Mouse (Mus musculus): ENCODE results near the gene Gm38392. TPM values are rescaled to one million over a fixed set of nuclear protein-coding genes. Genes with fewer than 3 reads are reported as not detected.

Gm38392 gene
- total and polyA plus RNA-seq, 2 experiments from 2014 or later: 0.21 TPM; not detected in 1

- H3K36me3 ChIP-seq (ENCODE audit: insufficient read depth, low read length): no peaks in the 10 kb centered on the region
- no peak for TF ChIP-seq CTCF (IDR thresholded peaks at IDR 0.05)
- H3K27ac ChIP-seq (ENCODE audit: low read depth, low read length): no peak overlapping the region
- no peaks in the 10 kb centered on the region for H3K4me1 ChIP-seq (ENCODE audit: insufficient read depth, low read length)
- no peak for ATAC-seq (ENCODE audit: low FRiP score)
- WGBS: 77% methylated on average over 6 of the region's 6 CpGs
- H3K9me3 ChIP-seq (ENCODE audit: low read length): no peaks in the 10 kb centered on the region
- H3K9ac ChIP-seq (replicated peaks; ENCODE audit: low read length, poor library complexity, severe bottlenecking): no peak overlapping the region
- H3K27me3 ChIP-seq (ENCODE audit: insufficient read depth, low read length): peaks cover 24% of the 10 kb centered on the region
- H3K4me2 ChIP-seq (ENCODE audit: low read depth, low read length, poor library complexity, severe bottlenecking): no peak overlapping the region
- no peak overlapping the region for H3K4me3 ChIP-seq (ENCODE audit: low read depth, low read length)
- no peak for DNase-seq (ENCODE audit: low spot score)
These were observed 34.3 kb downstream of the Gm38392 start for GRCm38 (mm10) chr3:88252739-88253138.

- Histone ChIP-seq H3K27ac (ENCODE audit: low read depth, low read length) (no peak overlapping the region), H3K4me3 (ENCODE audit: low read depth, low read length) (no peak overlapping the region), H3K36me3 (ENCODE audit: insufficient read depth, low read length) (no peaks in the 10 kb centered on the region), H3K4me1 (ENCODE audit: insufficient read depth, low read length) (no peaks in the 10 kb centered on the region), H3K9me3 (ENCODE audit: low read length) (no peaks in the 10 kb centered on the region), H3K27me3 (ENCODE audit: insufficient read depth, low read length) (peaks cover 10% of the 10 kb centered on the region), H3K4me2 (ENCODE audit: low read depth, low read length, poor library complexity, severe bottlenecking) (no peak overlapping the region), H3K9ac (replicated peaks; ENCODE audit: low read length, poor library complexity, severe bottlenecking) (no peak overlapping the region)
- no peak for TF ChIP-seq CTCF (IDR thresholded peaks at IDR 0.05)
- ATAC-seq (ENCODE audit: low FRiP score): no peak
- DNase-seq (ENCODE audit: low spot score): no peak
- WGBS: 64% methylated on average over 11 of the region's 11 CpGs
These were observed 38.6 kb downstream of the Gm38392 start for GRCm38 (mm10) chr3:88248406-88248805.

GRCm38 (mm10) chr3:88247666-88248065, 39.3 kb downstream of the Gm38392 start:
- H3K4me1 ChIP-seq (ENCODE audit: insufficient read depth, low read length): no peaks in the 10 kb centered on the region
- no peak for TF ChIP-seq CTCF (IDR thresholded peaks at IDR 0.05)
- peaks cover 10% of the 10 kb centered on the region; the same call in 1 of the 2 replicates for H3K27me3 ChIP-seq (ENCODE audit: insufficient read depth, low read length)
- H3K4me2 ChIP-seq (ENCODE audit: low read depth, low read length, poor library complexity, severe bottlenecking): no peak overlapping the region
- H3K27ac ChIP-seq (ENCODE audit: low read depth, low read length): no peak overlapping the region
- 82% methylated on average over 9 of the region's 9 CpGs for WGBS
- H3K4me3 ChIP-seq (ENCODE audit: low read depth, low read length): no peak overlapping the region
- no peaks in the 10 kb centered on the region for H3K9me3 ChIP-seq (ENCODE audit: low read length)
- no peak overlapping the region for H3K9ac ChIP-seq (replicated peaks; ENCODE audit: low read length, poor library complexity, severe bottlenecking)
- ATAC-seq (ENCODE audit: low FRiP score): no peak
- no peaks in the 10 kb centered on the region for H3K36me3 ChIP-seq (ENCODE audit: insufficient read depth, low read length)
- no peak for DNase-seq (ENCODE audit: low spot score)

DNA sequence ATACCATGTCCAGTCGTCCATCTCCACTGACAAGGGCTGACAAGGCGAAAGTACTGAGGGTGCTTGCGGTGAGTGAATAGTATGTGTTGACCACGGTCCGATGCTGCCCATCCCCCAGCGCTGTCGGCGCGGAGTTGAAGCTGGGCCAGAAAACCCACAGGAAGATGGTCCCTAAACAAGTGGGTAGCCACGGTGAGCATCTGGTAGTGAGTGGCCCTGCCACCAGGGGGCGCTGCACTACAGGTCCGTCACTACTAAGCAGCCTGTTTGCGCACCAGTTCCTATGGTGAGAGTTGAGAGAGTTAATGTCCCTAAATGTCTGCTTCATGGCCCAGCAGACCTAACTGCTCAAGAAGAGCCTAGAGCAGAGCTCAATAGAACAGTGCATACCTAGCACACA, 41.2 kb downstream of the Gm38392 start:
- Histone ChIP-seq H3K4me3 (ENCODE audit: low read depth, low read length) (no peak overlapping the region), H3K9ac (replicated peaks; ENCODE audit: low read length, poor library complexity, severe bottlenecking) (no peak overlapping the region), H3K9me3 (ENCODE audit: low read length) (no peaks in the 10 kb centered on the region), H3K4me1 (ENCODE audit: insufficient read depth, low read length) (no peaks in the 10 kb centered on the region), H3K4me2 (ENCODE audit: low read depth, low read length, poor library complexity, severe bottlenecking) (no peak overlapping the region), H3K27ac (ENCODE audit: low read depth, low read length) (no peak overlapping the region), H3K27me3 (ENCODE audit: insufficient read depth, low read length) (peaks cover 18% of the 10 kb centered on the region), H3K36me3 (ENCODE audit: insufficient read depth, low read length) (no peaks in the 10 kb centered on the region)
- ATAC-seq (ENCODE audit: low FRiP score): no peak
- WGBS: 20% methylated on average over 13 of the region's 13 CpGs
- DNase-seq (ENCODE audit: low spot score): peak; percentile 71
- peak; percentile 78 for TF ChIP-seq CTCF (IDR thresholded peaks at IDR 0.05)

DNA sequence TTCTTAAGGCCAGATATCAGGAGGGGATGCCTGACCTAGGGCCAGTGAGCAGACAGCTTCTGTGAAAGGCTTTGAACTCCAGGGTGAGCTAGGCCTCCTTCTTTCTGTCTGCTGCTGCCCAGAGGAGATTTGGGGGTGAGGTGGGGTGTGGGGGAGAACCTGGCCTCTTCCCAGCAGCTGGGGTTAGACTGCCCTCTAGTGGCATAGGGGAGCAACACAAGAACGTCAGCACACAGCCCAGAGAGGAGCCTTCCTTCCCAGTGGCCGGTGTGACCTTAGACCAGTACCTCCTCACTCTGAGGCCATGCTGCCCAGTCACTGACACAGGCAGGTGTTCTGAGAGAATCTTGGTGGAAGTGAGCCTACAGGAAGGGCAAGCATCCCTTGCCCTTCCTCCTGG, 42.9 kb downstream of the Gm38392 start:
- WGBS: 4% methylated on average over 2 of the region's 2 CpGs
- DNase-seq (ENCODE audit: low spot score): peak; percentile 64
- Histone ChIP-seq H3K27me3 (ENCODE audit: insufficient read depth, low read length) (peaks cover 24% of the 10 kb centered on the region), H3K9me3 (ENCODE audit: low read length) (no peaks in the 10 kb centered on the region), H3K4me2 (ENCODE audit: low read depth, low read length, poor library complexity, severe bottlenecking) (no peak overlapping the region), H3K4me1 (ENCODE audit: insufficient read depth, low read length) (no peaks in the 10 kb centered on the region), H3K9ac (replicated peaks; ENCODE audit: low read length, poor library complexity, severe bottlenecking) (no peak overlapping the region), H3K4me3 (ENCODE audit: low read depth, low read length) (no peak overlapping the region), H3K36me3 (ENCODE audit: insufficient read depth, low read length) (no peaks in the 10 kb centered on the region), H3K27ac (ENCODE audit: low read depth, low read length) (no peak overlapping the region)
- no peak for ATAC-seq (ENCODE audit: low FRiP score)
- TF ChIP-seq CTCF (IDR thresholded peaks at IDR 0.05): peak; percentile 84

GRCm38 (mm10) chr3:88242531-88242930, 44.5 kb downstream of the Gm38392 start:
- H3K9ac ChIP-seq (replicated peaks; ENCODE audit: low read length, poor library complexity, severe bottlenecking): no peak overlapping the region

More at GRCm38 (mm10) chr3:88242531-88242930, 44.5 kb downstream of the Gm38392 start:
- 1% methylated on average over 13 of the region's 13 CpGs for WGBS
- peak; percentile 90 for DNase-seq (ENCODE audit: low spot score)
- peak; percentile 62 for ATAC-seq (ENCODE audit: low FRiP score)
- Histone ChIP-seq H3K9me3 (ENCODE audit: low read length) (no peaks in the 10 kb centered on the region), H3K27me3 (ENCODE audit: insufficient read depth, low read length) (peaks cover 24% of the 10 kb centered on the region), H3K4me2 (ENCODE audit: low read depth, low read length, poor library complexity, severe bottlenecking) (no peak overlapping the region), H3K4me1 (ENCODE audit: insufficient read depth, low read length) (no peaks in the 10 kb centered on the region), H3K4me3 (ENCODE audit: low read depth, low read length) (no peak overlapping the region), H3K27ac (ENCODE audit: low read depth, low read length) (peak overlapping the region; percentile 38; the same call in 1 of the 2 replicates), H3K36me3 (ENCODE audit: insufficient read depth, low read length) (no peaks in the 10 kb centered on the region)
- TF ChIP-seq CTCF (IDR thresholded peaks at IDR 0.05): peak; percentile 94

All from midbrain, postnatal 0 days (tissue).